Mouse (Mus musculus) neural tube, embryonic 12.5 days (tissue): ENCODE results near the gene Bhlhe41. TPM values are rescaled to one million over a fixed set of nuclear protein-coding genes. Genes with fewer than 3 reads are reported as not detected.

Experiments
- ATAC-seq: fragments of 200-750 bp; cut with Nextera tagmentation; 2 replicates; pipeline ENCODE4 v1.8.0; 2017; ENCODE audit warnings: low read depth, mild to moderate bottlenecking, moderate TSS enrichment, moderate library complexity; ENCODE audit not compliant: low FRiP score
- H3K27ac ChIP-seq: fragments of 300-500 bp; sonication (generic); 2 replicates; pipeline ENCODE4 v1.5.1; 2016
- H3K27me3 ChIP-seq: fragments of 300-500 bp; sonication (generic); replicated peaks from 2 replicates; pipeline ENCODE4 v1.6.1; 2016; ENCODE audit warnings: mild to moderate bottlenecking
- H3K36me3 ChIP-seq: fragments of 300-500 bp; sonication (generic); 2 replicates; pipeline ENCODE4 v1.6.1; 2016; ENCODE audit warnings: mild to moderate bottlenecking
- H3K4me1 ChIP-seq: fragments of 300-500 bp; sonication (generic); 2 replicates; pipeline ENCODE4 v1.6.1; 2016
- H3K4me2 ChIP-seq: fragments of 300-500 bp; sonication (generic); replicated peaks from 2 replicates; pipeline ENCODE4 v1.6.1; 2016; ENCODE audit warnings: mild to moderate bottlenecking
- H3K4me3 ChIP-seq: fragments of 300-500 bp; sonication (generic); 2 replicates; pipeline ENCODE4 v1.5.1; 2016
- H3K9ac ChIP-seq: fragments of 300-500 bp; sonication (generic); 2 replicates; pipeline ENCODE4 v1.6.1; 2016; ENCODE audit warnings: mild to moderate bottlenecking
- H3K9me3 ChIP-seq: fragments of 300-500 bp; sonication (generic); 2 replicates; pipeline ENCODE4 v1.6.1; 2016; ENCODE audit warnings: mild to moderate bottlenecking
- WGBS: fragments of 180-500 bp; shearing (Covaris S2); methylation state at CpG from one replicate; pipeline ENCODE4 v1.1.7; 2016; 5-methylcytosine and 5-hydroxymethylcytosine counted together
- polyA plus RNA-seq: library from polyadenylated mRNA; unstranded; fragments of >200 nt; fragmentation: Nextera tagmentation; extraction: Ambion mirVana; gene quantifications from 2 replicates; pipeline ENCODE4 v1.2.1, GENCODE M21; 2016

Bhlhe41 gene
- polyA plus RNA-seq, 1 experiment from 2014 or later = 1.6 TPM

- no peaks in the 10 kb centered on the region for H3K27me3 ChIP-seq
- H3K9me3 ChIP-seq = no peaks in the 10 kb centered on the region
- no peak overlapping the region for H3K9ac ChIP-seq
- WGBS = 86% methylated on average over 6 of the region's 6 CpGs
- no peak for ATAC-seq
- no peak overlapping the region for H3K4me2 ChIP-seq
- no peak overlapping the region for H3K4me3 ChIP-seq
- H3K4me1 ChIP-seq = no peaks in the 10 kb centered on the region
- H3K36me3 ChIP-seq = no peaks in the 10 kb centered on the region
- no peak overlapping the region for H3K27ac ChIP-seq
Observed at GRCm38 (mm10) chr6:145887719-145888118, 22.4 kb upstream of the Bhlhe41 start.

- WGBS = 84% methylated on average over 8 of the region's 8 CpGs
- no peak overlapping the region for H3K9ac ChIP-seq
- no peaks in the 10 kb centered on the region for H3K36me3 ChIP-seq
- no peaks in the 10 kb centered on the region for H3K4me1 ChIP-seq
- no peak overlapping the region for H3K27ac ChIP-seq
- no peak for ATAC-seq
- no peaks in the 10 kb centered on the region for H3K9me3 ChIP-seq
- no peaks in the 10 kb centered on the region for H3K27me3 ChIP-seq
- H3K4me2 ChIP-seq = no peak overlapping the region
- no peak overlapping the region for H3K4me3 ChIP-seq
Observed at GRCm38 (mm10) chr6:145886277-145886676, 20.9 kb upstream of the Bhlhe41 start.

GRCm38 (mm10) chr6:145885069-145885468 lies 19.7 kb upstream of the Bhlhe41 start:
- no peak overlapping the region for H3K4me3 ChIP-seq
- H3K27ac ChIP-seq = no peak overlapping the region
- no peak for ATAC-seq
- WGBS = 86% methylated on average over 4 of the region's 4 CpGs
- no peaks in the 10 kb centered on the region for H3K27me3 ChIP-seq
- H3K36me3 ChIP-seq = no peaks in the 10 kb centered on the region
- H3K4me1 ChIP-seq = no peaks in the 10 kb centered on the region
- H3K4me2 ChIP-seq = no peak overlapping the region
- no peak overlapping the region for H3K9ac ChIP-seq
- H3K9me3 ChIP-seq = no peaks in the 10 kb centered on the region

- H3K9ac ChIP-seq = no peak overlapping the region
- no peak overlapping the region for H3K4me2 ChIP-seq
- no peaks in the 10 kb centered on the region for H3K4me1 ChIP-seq
- no peak overlapping the region for H3K27ac ChIP-seq
- H3K4me3 ChIP-seq = no peak overlapping the region
- no peaks in the 10 kb centered on the region for H3K9me3 ChIP-seq
- H3K36me3 ChIP-seq = no peaks in the 10 kb centered on the region
- ATAC-seq = no peak
- WGBS = 86% methylated on average over 4 of the region's 4 CpGs
- H3K27me3 ChIP-seq = no peaks in the 10 kb centered on the region
Observed at GRCm38 (mm10) chr6:145883668-145884067, 18.3 kb upstream of the Bhlhe41 start.

DNA sequence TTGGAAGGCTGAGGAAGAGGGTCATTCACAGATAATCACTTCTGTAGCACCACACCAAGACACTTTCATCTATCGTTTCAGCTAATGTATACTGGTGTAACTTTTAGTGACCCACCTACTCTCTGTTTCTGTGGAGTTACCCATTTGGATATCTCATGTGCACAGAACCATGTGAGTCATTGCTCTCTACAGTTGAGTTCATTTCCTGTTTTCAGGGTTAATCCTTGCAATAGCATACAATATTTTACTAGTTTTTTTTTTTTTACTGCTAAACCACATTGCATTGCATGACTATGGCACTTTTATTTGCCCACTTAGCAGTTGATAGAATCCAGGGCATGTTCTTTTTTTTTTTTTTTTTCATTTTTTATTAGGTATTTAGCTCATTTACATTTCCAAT lies 17.7 kb upstream of the Bhlhe41 start:
- Histone ChIP-seq H3K9me3 (no peaks in the 10 kb centered on the region), H3K4me3 (no peak overlapping the region), H3K27me3 (no peaks in the 10 kb centered on the region), H3K36me3 (no peaks in the 10 kb centered on the region), H3K4me1 (no peaks in the 10 kb centered on the region), H3K4me2 (no peak overlapping the region), H3K27ac (no peak overlapping the region), H3K9ac (no peak overlapping the region)
- ATAC-seq = no peak
- WGBS = 79% methylated on average over 1 of the region's 1 CpGs

DNA sequence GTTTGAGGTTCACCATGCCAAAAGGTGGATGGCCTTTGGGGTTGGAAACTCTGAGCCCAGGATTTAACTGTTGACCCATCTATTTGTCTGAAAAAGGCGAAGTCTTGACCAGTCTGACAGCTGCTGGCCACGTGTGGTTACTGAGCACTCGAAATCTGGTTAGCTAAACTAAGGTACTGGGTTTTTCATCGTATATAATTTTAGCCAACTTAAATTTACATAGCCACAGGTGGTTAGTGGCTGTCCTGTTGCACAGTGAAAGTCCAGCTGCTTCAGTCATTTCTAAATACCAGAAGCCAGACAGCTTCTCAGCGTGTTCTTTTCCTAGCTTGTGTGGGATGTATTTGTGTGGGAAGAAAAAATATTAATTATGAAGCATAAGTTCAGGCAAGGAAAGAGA lies 15.3 kb upstream of the Bhlhe41 start:
- Histone ChIP-seq H3K27me3 (no peaks in the 10 kb centered on the region), H3K36me3 (no peaks in the 10 kb centered on the region), H3K4me1 (no peaks in the 10 kb centered on the region), H3K4me2 (no peak overlapping the region), H3K4me3 (no peak overlapping the region), H3K27ac (no peak overlapping the region), H3K9ac (no peak overlapping the region), H3K9me3 (no peaks in the 10 kb centered on the region)
- ATAC-seq = no peak
- WGBS = 83% methylated on average over 5 of the region's 5 CpGs

DNA sequence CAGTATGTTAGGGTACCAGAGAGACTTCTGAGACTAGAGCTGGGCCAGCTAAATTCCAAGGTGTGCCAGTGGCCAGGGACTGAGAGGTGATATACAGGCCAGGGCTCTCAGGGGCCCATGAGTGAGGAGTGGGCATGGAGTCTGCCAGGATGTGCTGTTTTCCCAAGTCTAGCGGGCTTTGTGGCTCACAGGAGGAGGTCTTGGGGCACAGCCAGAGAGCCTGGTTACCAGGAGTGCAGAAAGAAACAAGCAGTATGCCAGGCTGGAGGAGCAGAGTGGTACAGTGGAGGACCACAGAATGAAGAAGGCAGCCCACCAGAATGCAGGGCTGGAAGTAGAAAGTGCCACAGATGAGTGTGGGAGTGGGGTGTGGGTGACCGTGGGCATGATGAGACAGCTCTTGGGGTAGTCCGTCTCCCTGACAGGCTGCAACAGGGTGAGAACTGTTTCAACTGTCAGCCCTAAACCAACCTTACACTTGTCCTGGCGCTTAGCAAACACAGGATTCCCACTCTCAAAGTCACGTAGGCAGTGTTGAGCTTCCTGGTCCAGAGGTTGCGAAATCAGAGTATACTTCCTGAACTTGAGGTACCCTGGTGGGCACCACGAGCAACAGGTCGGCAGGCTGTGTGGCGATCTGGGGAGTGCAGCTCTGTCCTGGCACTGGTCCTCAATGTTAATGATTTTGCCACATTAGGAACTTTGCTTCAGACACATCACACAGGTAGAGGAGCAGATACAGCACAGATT lies 11.8 kb upstream of the Bhlhe41 start:
- Histone ChIP-seq H3K4me2 (no peak overlapping the region), H3K4me3 (no peak overlapping the region), H3K27ac (no peak overlapping the region), H3K4me1 (peaks cover 2% of the 10 kb centered on the region; the same call in 1 of the 2 replicates), H3K9me3 (no peaks in the 10 kb centered on the region), H3K36me3 (no peaks in the 10 kb centered on the region), H3K9ac (no peak overlapping the region), H3K27me3 (no peaks in the 10 kb centered on the region)
- WGBS = 87% methylated on average over 9 of the region's 9 CpGs
- ATAC-seq = no peak

DNA sequence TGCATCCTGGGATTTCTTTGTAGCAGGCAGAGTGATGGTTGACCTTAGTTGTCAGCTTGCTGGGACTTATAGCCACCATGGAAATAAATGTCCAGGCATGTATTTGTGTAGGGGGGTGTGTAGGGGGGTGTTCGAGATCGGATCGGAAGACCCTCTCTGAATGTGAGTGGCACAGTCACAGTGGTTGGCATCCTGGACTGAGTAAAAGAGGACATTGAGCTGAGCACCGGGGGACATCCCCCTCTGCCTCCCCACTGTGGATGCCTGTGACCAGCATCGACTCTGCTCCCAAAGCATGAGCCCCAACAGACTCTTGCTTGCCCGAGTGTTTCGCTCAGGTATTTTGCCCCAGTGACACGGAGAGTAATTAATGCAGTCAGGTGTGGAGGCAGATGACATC lies 8.0 kb upstream of the Bhlhe41 start:
- peaks cover 6% of the 10 kb centered on the region; the same call in 1 of the 2 replicates for H3K27me3 ChIP-seq
- H3K27ac ChIP-seq = no peak overlapping the region
- no peak overlapping the region for H3K4me3 ChIP-seq
- H3K9ac ChIP-seq = no peak overlapping the region
- H3K36me3 ChIP-seq = no peaks in the 10 kb centered on the region
- H3K4me1 ChIP-seq = peaks cover 2% of the 10 kb centered on the region; the same call in 1 of the 2 replicates
- no peak for ATAC-seq
- H3K9me3 ChIP-seq = no peaks in the 10 kb centered on the region
- no peak overlapping the region for H3K4me2 ChIP-seq
- 86% methylated on average over 8 of the region's 8 CpGs for WGBS

DNA sequence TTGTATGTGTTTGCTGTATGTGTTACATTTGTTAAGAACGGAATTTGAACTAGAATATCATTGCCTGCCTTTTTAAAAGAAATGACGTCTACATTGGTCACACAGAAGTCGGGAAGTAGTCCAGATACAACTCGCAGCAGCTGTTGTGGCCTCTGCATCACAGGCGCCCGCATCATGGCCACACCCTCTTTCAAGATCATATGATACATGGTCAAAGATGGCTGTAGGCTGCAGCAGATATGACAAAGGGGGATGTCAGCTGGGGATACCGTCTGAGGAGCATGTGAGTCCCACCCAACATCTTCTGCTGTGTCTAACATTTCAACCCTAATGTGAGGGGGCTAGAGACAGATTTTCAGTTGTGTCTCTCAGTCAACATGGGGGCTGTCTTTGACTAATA lies 6.7 kb upstream of the Bhlhe41 start:
- Histone ChIP-seq H3K27ac (no peak overlapping the region), H3K36me3 (no peaks in the 10 kb centered on the region), H3K27me3 (peaks cover 14% of the 10 kb centered on the region; the same call in 1 of the 2 replicates), H3K4me1 (peaks cover 2% of the 10 kb centered on the region; the same call in 1 of the 2 replicates), H3K4me2 (no peak overlapping the region), H3K9ac (no peak overlapping the region), H3K4me3 (no peak overlapping the region), H3K9me3 (no peaks in the 10 kb centered on the region)
- WGBS = 91% methylated on average over 7 of the region's 7 CpGs
- no peak for ATAC-seq

GRCm38 (mm10) chr6:145870991-145871390 lies 5.6 kb upstream of the Bhlhe41 start:
- no peak overlapping the region for H3K27ac ChIP-seq
- H3K27me3 ChIP-seq = peaks cover 19% of the 10 kb centered on the region
- H3K9me3 ChIP-seq = no peaks in the 10 kb centered on the region
- WGBS = 70% methylated on average over 4 of the region's 4 CpGs
- peaks cover 5% of the 10 kb centered on the region; the same call in 1 of the 2 replicates for H3K4me1 ChIP-seq
- no peaks in the 10 kb centered on the region for H3K36me3 ChIP-seq
- H3K4me3 ChIP-seq = no peak overlapping the region
- H3K4me2 ChIP-seq = no peak overlapping the region
- ATAC-seq = no peak
- no peak overlapping the region for H3K9ac ChIP-seq

GRCm38 (mm10) chr6:145867111-145867510 lies 1.8 kb upstream of the Bhlhe41 start:
- Histone ChIP-seq H3K27ac (no peak overlapping the region), H3K4me3 (no peak overlapping the region), H3K27me3 (peaks cover 57% of the 10 kb centered on the region), H3K4me1 (peaks cover 30% of the 10 kb centered on the region), H3K36me3 (no peaks in the 10 kb centered on the region), H3K9me3 (no peaks in the 10 kb centered on the region), H3K9ac (no peak overlapping the region), H3K4me2 (peak overlapping the region; percentile 99)
- 70% methylated on average over 3 of the region's 3 CpGs for WGBS
- ATAC-seq = no peak

GRCm38 (mm10) chr6:145865886-145866851 lies 811 bp upstream of the Bhlhe41 start:
- peak overlapping the region; percentile 59 for H3K9ac ChIP-seq
- H3K4me2 ChIP-seq = peak overlapping the region; percentile 99
- H3K36me3 ChIP-seq = no peaks in the 10 kb centered on the region
- H3K4me1 ChIP-seq = peaks cover 30% of the 10 kb centered on the region
- H3K27ac ChIP-seq = no peak overlapping the region
- peak overlapping the region; percentile 51 for H3K4me3 ChIP-seq
- H3K27me3 ChIP-seq = peaks cover 64% of the 10 kb centered on the region
- under 1% methylated on average over 69 of the region's 69 CpGs for WGBS
- ATAC-seq = peak; percentile 52
- H3K9me3 ChIP-seq = no peaks in the 10 kb centered on the region
